Mouse (Mus musculus) gastrocnemius, postnatal 36 days (tissue): ENCODE measurements around the gene Stab2. TPM values are rescaled to one million over a fixed set of nuclear protein-coding genes. Genes with fewer than 3 reads are reported as not detected.

Experiments used
- DNase-seq, 2 experiments: peaks; one replicate each; pipeline ENCODE4 v3.0.0; 2022
- intact Hi-C: fragments of 180-260 bp; cut with DNase I; formaldehyde crosslinking; loops from one replicate; pipeline ENCODE4 v1.15.1; 2025
- long read RNA-seq, 2 experiments: library from polyadenylated mRNA; stranded (forward); transcript quantifications; one replicate each; pipeline ENCODE4 v2.0.0; 2021
- total RNA-seq, 2 experiments: library from RNA; stranded (reverse); gene quantifications; 2 replicates each; pipeline ENCODE4 v1.2.3; 2021

Stab2 gene
- 1 to 10 TPM; 1.3 to 1.6 TPM for total RNA-seq
- long read RNA-seq, experiment 1, partial matches to known transcripts, result 0 of 3 reads
- long read RNA-seq, experiment 1, other reads (novel, unspliced or antisense), result 3 of 3 reads
- long read RNA-seq, experiment 2, partial matches to known transcripts, result 1 of 2 reads
- long read RNA-seq, experiment 2, other reads (novel, unspliced or antisense), result 1 of 2 reads

GRCm38 (mm10) chr10:87007385-87008214 is at the start of gene Stab2:
TSS of gene Stab2 (minus strand) at chr10:87008025.
- intact Hi-C loops, result no loop called here
- DNase-seq, result no peak

- no peak for DNase-seq
- intact Hi-C loops, result no loop called here
Observed at GRCm38 (mm10) chr10:87051714-87052113, 43.9 kb upstream of the Stab2 start.

GRCm38 (mm10) chr10:87049179-87049578 is 41.4 kb upstream of the Stab2 start:
- DNase-seq, result no peak
- intact Hi-C loops, result no loop called here

- no peak for DNase-seq
- intact Hi-C loops, result no loop called here
Observed at GRCm38 (mm10) chr10:87046931-87047468, 39.2 kb upstream of the Stab2 start.

GRCm38 (mm10) chr10:87046469-87046868 is 38.6 kb upstream of the Stab2 start:
- DNase-seq, result no peak
- intact Hi-C loops, result no loop called here

GRCm38 (mm10) chr10:87045273-87045672 is 37.4 kb upstream of the Stab2 start:
- intact Hi-C loops, result no loop called here
- DNase-seq, result no peak

GRCm38 (mm10) chr10:87041265-87041664 is 33.4 kb upstream of the Stab2 start:
- DNase-seq, result no peak
- intact Hi-C loops, result no loop called here

- intact Hi-C loops, result no loop called here
Observed at GRCm38 (mm10) chr10:87039800-87040199, 32.0 kb upstream of the Stab2 start.

GRCm38 (mm10) chr10:87039340-87039739 is 31.5 kb upstream of the Stab2 start:
- no peak for DNase-seq
- intact Hi-C loops, result no loop called here

More at GRCm38 (mm10) chr10:87039800-87040199, 32.0 kb upstream of the Stab2 start:
- no peak for DNase-seq

GRCm38 (mm10) chr10:87037062-87037461 is 29.2 kb upstream of the Stab2 start:
- DNase-seq, result no peak
- intact Hi-C loops, result no loop called here

- no peak for DNase-seq
- intact Hi-C loops, result no loop called here
Observed at GRCm38 (mm10) chr10:87036271-87036703, 28.5 kb upstream of the Stab2 start.

- no peak for DNase-seq
- intact Hi-C loops, result no loop called here
Observed at GRCm38 (mm10) chr10:87035866-87036265, 28.0 kb upstream of the Stab2 start.

GRCm38 (mm10) chr10:87032768-87033167 is 24.9 kb upstream of the Stab2 start:
- intact Hi-C loops, result no loop called here

GRCm38 (mm10) chr10:87024884-87025283 is 17.1 kb upstream of the Stab2 start:
- intact Hi-C loops, result loop anchor here (1.0 to 2.0 kb wide), 2 partner anchors 12 to 480 kb away; no protein-coding TSS in a partner anchor
- peak; percentile 49 to 66 for DNase-seq

More at GRCm38 (mm10) chr10:87032768-87033167, 24.9 kb upstream of the Stab2 start:
- no peak for DNase-seq

- DNase-seq, result no peak
- intact Hi-C loops, result loop anchor here (1.0 kb wide), 1 partner anchor 48 kb away; no protein-coding TSS in a partner anchor
Observed at GRCm38 (mm10) chr10:87020711-87021110, 12.9 kb upstream of the Stab2 start.

- intact Hi-C loops, result no loop called here
- DNase-seq, result no peak
Observed at GRCm38 (mm10) chr10:87018876-87019275, 11.1 kb upstream of the Stab2 start.

GRCm38 (mm10) chr10:87016151-87016692 is 8.4 kb upstream of the Stab2 start:
- DNase-seq, result no peak
- intact Hi-C loops, result no loop called here

GRCm38 (mm10) chr10:87015403-87015802 is 7.6 kb upstream of the Stab2 start:
- DNase-seq, result no peak
- intact Hi-C loops, result no loop called here

GRCm38 (mm10) chr10:87014391-87014965 is 6.7 kb upstream of the Stab2 start:
- intact Hi-C loops, result no loop called here
- DNase-seq, result no peak

GRCm38 (mm10) chr10:87012087-87012486 is 4.3 kb upstream of the Stab2 start:
- intact Hi-C loops, result no loop called here
- DNase-seq, result no peak

- intact Hi-C loops, result no loop called here
- no peak for DNase-seq
Observed at GRCm38 (mm10) chr10:87008215-87008499, 332 bp upstream of the Stab2 start.
